Mouse (Mus musculus) spleen, postnatal 4 days (tissue): ENCODE data around the gene Ankrd53.
"Not testable (repeated sequence)": the region's sequence is repeated elsewhere in the genome, so short reads cannot be mapped to it uniquely, and the experiment has no call there.

Experiments used
- DNase-seq, 2 experiments: peaks; one replicate each; pipeline ENCODE4 v3.0.0; 2022; ENCODE audit warnings: low spot score in 2 of 2

Gene Ankrd53

DNA sequence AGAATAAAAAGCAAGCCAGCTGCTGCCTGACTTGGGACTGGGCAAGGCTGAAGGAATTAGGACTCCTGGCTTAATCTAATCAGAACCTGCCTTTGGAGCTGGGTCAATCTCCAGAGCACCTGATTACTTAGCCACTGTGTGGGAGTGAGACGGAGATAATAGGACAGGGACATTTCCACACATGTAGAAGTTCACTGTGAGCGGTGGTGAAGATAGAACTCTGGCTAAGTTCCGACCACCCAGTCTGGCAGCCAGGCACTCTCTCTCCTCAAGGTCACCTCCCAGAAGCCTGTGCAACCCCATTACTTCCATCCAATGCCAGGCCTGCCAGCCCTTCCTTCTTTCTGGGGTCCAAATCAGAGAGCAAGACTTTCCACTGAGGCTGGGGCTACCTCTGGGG, 4.5 kb downstream of the Ankrd53 start:
- DNase-seq = no peak

DNA sequence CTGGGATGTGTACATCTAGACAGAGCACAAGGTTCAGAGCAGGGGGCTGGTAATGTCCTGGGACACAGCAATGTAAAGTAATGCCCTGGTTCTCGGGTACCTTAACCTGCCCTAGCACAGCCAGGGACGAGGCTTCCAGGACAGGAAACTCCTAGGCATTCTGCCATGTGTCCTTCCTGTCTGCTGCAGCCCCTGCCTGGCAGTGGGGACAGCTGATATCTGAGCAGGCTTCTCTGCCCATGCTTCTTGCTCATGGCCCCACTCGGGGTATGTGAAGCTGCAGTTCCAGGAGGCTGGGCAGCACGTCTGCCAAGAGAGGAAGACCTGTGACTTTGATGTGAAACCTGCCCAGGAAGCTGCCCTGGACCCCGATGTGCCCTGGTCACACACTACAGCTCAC, 6.0 kb downstream of the Ankrd53 start:
- no peak for DNase-seq

DNA sequence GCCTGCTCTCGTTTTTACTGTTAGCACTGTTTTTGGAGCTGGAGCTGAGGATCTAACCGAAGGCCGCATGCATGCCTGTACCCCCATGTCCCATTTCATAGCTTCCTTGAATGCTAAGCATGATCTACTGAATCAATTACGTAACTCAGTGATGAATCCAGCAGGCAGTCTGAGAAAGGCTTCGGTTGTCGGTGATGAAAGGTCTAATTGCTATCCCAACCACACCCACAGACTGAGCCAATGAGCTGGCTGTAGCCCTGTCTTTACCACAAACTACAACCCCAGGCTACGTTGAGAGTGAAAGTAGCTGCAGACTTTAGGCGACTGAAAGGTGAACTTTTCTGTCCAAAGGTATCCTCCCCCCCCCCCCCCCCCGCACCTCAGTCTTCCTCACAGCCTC, 11.7 kb downstream of the Ankrd53 start:
- no peak for DNase-seq

DNA sequence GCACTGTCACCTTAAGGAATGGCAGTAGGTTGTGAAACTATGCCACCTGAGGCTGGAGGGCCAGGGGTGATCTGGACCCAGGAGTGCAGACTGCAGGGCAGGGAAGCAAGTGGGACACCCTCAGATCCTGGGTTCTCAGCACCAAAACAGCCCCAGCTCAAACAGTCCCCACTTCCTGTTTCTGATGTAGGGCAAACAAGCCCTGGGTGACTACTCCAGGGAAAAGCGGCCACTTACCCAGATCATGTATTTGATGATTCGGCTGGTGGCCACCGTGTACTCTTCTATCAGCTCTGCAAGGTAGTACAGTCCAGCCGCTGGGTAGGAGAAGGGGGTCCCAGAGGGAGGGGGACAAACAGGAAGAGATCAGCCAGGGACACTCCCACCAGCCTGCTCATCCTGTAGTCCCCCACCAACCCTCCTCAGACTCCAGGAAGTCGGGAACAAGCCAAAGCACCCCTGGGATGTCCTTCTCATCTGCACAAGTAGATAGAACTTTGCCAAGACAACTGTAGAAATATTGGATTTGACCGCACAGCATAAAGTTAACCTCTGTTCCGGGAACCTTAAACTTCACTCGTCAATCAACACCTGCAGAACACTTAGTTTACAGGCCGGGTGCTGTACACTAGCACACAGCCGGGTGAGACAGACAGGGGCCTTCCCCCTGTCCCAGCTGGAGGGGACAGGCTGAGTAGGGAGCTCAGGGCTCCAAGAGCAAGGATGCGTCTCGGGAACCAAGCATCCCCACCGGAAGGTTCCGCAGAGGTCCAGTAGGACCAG, 12.5 kb downstream of the Ankrd53 start:
- DNase-seq = peak in 1 of 2 experiments; percentile 68

DNA sequence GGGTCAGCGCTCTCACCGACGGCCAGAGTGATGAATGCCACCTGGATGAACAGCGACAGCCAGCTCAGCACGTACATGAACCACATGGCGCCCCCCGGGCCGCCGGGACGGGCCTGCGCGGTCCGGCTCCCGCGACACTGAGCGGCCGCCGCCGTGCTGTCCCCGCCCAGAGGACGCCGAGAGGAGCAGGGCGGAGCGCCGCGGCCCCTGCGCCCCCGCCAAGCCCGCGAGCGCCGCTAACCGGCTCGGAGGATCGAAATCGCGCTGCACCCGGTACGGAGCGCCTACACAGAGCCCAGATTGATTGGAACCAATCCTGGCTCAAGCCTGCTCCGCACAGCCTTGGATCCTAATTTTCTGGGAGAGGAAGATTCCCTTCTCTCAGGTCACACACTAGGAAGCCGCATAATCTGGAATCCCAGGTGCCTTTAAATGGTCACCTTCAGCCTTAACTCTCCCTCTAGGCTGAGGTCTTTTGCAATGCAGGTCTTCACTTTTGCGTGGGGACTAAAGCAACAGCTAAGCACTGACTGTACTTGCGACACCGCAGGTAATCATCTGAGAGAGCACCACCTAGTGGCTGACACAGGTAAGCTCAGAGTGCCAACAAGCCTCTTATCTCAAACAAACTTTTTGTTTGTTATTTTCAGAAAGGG, 13.3 kb downstream of the Ankrd53 start, which contains the start of gene Tex261:
TSS of gene Tex261 (minus strand) at position 176 of the 656 bp plus-strand sequence.
- peak; percentile 90 to 95 for DNase-seq

DNA sequence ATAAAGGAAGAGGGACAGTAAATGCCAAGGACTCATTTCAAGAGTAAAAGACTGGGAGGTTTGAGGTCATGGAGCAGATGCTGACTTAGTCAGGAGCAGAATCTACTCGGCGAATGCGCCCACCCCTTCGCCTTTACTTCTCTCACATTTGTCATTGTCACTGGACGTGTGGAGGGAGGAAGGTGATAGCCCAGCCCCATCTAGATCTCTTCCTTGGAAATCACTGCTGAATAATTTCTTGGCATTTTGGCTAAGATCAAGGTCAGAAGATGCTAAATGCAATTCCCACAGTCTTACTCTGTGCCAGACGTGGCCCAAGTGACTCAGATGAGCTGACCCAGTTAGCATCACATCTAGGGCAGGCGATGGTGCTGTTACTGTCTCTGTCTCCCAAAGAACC, 15.9 kb downstream of the Ankrd53 start:
- DNase-seq = no peak

DNA sequence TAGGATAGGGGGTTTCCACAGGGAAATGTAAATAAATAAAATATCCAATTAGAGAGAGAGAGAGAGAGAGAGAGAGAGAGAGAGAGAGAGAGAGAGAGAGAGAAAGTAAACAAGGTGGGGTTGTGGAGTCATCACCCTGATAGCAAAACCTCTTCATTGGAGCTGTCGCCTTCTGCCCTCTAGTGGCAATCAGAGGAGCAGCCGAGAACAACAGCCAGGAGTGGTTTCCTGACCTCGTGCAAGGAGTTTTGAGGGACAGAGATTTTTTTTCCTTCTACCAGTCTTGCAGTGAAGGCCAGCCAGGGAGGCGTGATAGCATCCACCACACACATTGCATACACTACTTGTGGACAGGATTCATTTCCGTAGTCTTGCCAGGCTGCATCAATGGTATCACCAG, 16.6 kb downstream of the Ankrd53 start:
- DNase-seq = peak in 1 of 2 experiments; percentile 46

DNA sequence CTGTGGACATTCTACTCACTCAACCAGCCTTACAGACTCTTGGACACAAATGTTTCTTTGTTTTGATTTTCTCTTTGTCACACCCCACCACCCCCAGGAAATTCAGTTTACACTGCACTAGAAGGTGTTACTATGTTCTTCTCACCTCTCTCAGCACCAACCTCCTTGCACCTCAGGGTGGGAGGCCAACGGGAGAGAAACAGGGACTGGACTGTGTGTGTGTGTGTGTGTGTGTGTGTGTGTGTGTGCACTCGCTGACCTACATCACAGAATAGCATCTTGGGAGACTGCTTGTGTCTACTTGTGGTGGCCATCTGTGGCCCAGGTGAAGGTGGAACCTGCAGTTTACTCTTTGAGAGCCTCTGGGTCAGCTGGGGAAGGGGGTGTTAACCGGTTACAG, 24.0 kb downstream of the Ankrd53 start:
- DNase-seq = no peak

DNA sequence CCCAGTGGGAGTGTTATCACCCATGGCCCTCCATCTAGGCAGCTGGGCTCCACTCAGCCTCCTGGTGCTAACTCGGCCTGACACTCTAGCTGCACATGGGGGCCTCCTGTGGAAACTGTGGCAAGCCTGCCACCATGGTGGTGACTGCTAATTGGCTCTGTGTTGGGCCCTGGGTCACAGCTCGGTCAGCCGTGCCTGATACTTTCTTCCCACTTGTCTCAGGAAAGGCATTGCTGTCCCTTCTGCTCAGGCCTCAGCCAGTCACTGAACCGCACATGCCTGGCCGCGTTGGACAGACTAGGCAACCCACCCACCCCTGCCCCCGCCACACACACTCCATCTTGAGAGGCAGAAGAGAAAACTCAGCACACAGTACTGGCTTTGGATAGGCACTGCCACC, 26.1 kb downstream of the Ankrd53 start:
- no peak for DNase-seq

DNA sequence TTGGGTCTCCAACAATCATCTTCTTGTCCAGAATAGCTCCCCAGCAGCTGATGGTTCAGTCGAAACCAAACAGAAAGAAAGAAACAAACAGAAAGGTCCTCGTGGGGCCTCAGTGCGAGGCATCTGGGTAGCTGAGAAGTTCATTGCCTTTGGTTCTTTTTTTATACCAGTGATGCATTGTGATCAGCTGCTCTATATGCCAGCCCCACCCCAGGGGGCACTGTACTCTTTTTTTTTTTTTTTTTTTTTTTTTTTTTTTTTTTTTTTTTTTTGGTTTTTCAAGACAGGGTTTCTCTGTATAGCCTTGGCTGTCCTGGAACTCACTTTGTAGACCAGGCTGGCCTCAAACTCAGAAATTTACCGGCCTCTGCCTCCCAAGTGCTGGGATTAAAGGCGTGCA, 28.1 kb downstream of the Ankrd53 start:
- not testable (repeated sequence) for DNase-seq

DNA sequence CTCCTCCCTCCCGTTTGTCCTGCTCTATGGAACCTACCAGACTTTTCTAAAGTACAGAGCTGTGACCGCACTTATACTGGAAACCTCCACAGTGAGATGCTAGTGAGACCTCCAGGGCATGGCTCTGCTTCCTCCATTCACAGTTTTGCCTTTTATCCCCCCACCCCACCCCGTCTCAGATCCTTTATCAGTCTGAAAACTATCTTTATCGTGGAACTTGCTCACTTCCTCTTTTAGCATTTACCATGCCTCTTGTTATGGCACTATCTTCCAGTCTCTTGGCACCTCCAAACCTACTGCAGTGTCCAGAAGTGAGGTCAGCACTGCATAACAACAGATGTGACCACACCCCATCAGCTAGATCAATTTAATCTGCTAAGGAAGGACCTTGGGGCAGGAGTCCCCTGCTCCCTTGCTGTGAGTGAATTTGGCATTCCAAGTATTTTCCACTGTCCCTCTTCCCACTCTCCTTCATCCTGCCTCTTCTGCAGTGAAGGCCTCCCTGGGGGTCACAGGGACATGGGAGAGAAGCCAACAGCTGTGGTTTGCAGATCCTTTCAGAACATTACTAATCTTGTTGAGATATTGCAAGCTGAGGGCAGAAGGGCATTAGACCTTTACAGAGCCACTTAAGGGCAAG, 28.9 kb downstream of the Ankrd53 start:
- DNase-seq = no peak

DNA sequence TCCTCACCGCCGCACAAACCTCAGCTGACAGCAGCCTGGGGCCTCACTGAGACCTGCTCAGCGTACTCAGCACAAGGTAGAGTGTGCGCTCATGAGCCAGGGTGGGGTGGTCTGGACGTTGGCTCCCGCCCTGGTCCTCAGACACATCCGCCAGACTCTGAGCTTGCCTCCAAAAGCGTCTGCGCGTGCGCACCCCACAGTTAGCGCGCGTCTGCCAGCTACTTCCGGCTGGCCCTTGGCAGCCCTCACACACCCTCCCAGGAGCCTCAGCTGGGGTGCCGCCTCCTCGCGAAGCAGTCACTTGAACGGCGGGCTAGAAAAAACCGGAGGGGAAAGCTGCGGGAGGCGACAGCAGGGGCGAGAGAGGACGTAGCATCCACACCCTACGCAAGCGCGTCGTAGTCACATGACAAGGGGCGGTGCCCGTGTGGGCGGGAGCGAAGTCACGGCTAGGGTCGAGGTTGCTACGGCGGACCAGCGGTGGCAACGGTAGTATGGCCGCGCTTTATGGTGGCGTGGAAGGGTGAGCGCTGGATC, 32.4 kb downstream of the Ankrd53 start, which contains the start of gene Nagk:
TSS of gene Nagk (plus strand) at position 223 of the 537 bp plus-strand sequence.
- DNase-seq = peak; percentile 92 to 97

DNA sequence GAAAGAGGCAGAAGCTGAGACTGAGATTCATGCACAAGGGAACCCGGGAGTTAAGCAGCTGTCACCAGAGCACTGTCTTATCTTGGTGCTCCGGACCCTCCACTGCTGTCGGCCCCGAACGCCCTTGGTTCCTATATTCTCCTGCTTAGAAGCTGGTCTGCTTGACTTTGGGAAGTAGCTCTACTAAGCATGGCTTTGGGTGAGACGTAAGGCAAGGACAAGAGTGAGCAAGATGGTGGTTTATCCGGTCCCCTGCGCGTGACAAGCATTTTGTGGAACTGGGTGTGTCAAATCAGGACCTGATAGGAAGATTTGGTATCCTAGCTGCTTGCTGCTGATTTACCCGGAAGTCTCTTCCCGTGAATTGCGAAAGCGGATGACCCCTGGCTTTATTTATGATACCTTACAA, 33.1 kb downstream of the Ankrd53 start:
- no peak for DNase-seq

DNA sequence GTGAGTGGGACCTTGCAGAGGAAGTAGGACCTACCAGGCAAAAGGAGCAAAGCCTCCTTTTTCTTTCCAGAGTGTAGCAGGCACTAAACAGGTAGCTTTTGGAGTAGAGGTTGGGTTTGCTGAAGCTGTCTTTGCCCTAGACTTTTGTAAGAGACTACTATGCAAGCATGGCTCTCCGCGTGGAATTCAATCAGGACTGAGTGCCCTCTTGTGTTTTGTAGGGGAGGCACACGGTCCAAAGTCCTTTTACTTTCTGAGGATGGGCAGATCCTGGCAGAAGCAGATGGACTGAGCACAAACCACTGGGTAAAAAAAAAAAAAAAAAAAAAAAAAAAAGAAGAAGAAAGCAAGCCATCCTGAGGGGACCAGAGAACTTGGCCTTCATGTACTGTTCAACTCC, 34.2 kb downstream of the Ankrd53 start:
- no peak for DNase-seq

DNA sequence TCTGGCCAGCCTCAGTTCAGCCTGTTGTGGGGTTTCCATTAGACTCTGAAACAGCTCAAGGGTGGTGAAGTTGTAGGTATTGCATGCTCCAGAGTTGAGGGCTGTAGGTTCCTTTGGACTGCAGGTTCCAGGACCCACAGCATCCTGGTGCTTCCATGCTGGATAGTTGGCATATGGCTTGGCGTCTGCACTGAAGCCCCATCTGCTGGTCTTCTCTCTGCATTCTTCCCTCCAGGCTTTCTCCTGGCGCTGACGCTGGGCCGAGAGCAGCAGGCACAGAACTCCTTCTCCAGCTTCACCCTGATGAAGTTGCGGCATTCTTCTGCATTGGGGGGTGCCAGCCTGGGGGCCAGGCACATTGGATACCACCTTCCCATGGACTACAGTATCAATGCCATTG, 39.6 kb downstream of the Ankrd53 start:
- no peak for DNase-seq

DNA sequence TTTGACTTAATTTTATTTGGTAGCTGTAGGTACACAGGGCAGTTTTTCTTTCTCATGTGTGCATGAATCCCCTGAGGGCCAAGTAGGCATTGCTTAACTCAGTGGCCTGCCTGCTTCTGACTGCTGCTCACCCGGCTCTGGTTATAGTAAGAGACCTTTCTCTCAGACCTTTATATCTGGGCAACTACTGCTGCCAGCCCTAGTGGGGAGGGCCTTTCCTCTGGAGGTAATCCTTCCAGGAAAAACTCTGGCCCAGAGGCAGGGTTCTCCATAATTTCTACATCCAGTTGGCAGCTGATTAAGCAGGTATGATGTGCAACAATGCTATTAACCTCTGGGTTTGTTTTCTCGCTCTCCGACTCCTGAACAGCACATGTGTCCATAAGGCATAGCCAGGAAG, 40.4 kb downstream of the Ankrd53 start:
- DNase-seq = no peak

DNA sequence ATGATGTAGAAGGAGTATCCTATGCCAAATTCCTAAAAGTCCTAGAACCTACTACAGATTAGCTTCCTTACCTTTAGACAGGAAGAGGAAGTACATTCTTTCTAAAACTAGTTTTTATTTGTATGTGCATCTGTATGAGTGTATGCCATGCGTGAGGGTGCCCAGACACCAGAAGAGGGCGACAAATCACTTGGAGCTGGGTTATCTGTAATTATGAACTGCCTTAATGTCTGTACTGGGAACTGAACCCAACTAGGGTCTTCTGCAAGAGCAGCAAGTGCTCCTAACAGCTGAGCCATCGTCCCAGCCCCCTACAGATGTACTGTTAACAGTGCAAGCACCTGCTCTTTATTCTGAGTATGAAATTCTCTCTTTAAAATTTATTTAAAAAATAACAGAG, 53.4 kb downstream of the Ankrd53 start:
- DNase-seq = no peak
